Mouse (Mus musculus) intestine, postnatal 0 days (tissue): ENCODE results near the gene Atp5l. TPM values are rescaled to one million over a fixed set of nuclear protein-coding genes. Genes with fewer than 3 reads are reported as not detected.

Experiments used
- ATAC-seq: fragments of 200-750 bp; cut with Nextera tagmentation; 2 replicates; pipeline ENCODE4 v1.8.0; 2017; ENCODE audit warnings: mild to moderate bottlenecking, moderate TSS enrichment, moderate library complexity
- H3K27ac ChIP-seq: fragments of 300-500 bp; sonication (generic); 2 replicates; pipeline ENCODE4 v1.5.1; 2014; ENCODE audit warnings: mild to moderate bottlenecking, low read depth, low read length, moderate library complexity
- H3K27me3 ChIP-seq: fragments of 300-500 bp; sonication (generic); replicated peaks from 2 replicates; pipeline ENCODE4 v1.6.1; 2014; ENCODE audit warnings: low read length, mixed read lengths; ENCODE audit not compliant: control insufficient read depth, insufficient read depth
- H3K36me3 ChIP-seq: fragments of 300-500 bp; sonication (generic); 2 replicates; pipeline ENCODE4 v1.6.1; 2014; ENCODE audit warnings: mild to moderate bottlenecking, moderate library complexity; ENCODE audit not compliant: control insufficient read depth, insufficient read depth
- H3K4me1 ChIP-seq: fragments of 300-500 bp; sonication (generic); replicated peaks from 2 replicates; pipeline ENCODE4 v1.6.1; 2014; ENCODE audit warnings: antibody characterized with exemption, low read length, mixed read lengths; ENCODE audit not compliant: control insufficient read depth, insufficient read depth
- H3K4me2 ChIP-seq: fragments of 300-500 bp; sonication (generic); replicated peaks from 2 replicates; pipeline ENCODE4 v1.6.1; 2014; ENCODE audit warnings: low read depth, mild to moderate bottlenecking, moderate library complexity
- H3K4me3 ChIP-seq: fragments of 300-500 bp; sonication (generic); 2 replicates; pipeline ENCODE4 v1.5.1; 2014; ENCODE audit warnings: low read depth, low read length
- H3K9ac ChIP-seq: fragments of 300-500 bp; sonication (generic); 2 replicates; pipeline ENCODE4 v1.6.1; 2014; ENCODE audit warnings: mild to moderate bottlenecking, low read depth, low read length
- H3K9me3 ChIP-seq: fragments of 300-500 bp; sonication (generic); 2 replicates; pipeline ENCODE4 v1.6.1; 2016; ENCODE audit warnings: mixed run types; ENCODE audit not compliant: control insufficient read depth
- CTCF ChIP-seq: sonication (generic); IDR thresholded peaks from 2 replicates; pipeline ENCODE4 v1.5.1; 2016; ENCODE audit warnings: low read depth, mild to moderate bottlenecking, control low read depth, antibody characterized with exemption, moderate library complexity
- WGBS: fragments of 180-500 bp; shearing (Covaris S2); extraction: QIAGEN DNeasy Blood & Tissue Kit; methylation state at CpG from one replicate; pipeline ENCODE4 v1.1.7; 2014; 5-methylcytosine and 5-hydroxymethylcytosine counted together
- polyA plus RNA-seq: library from polyadenylated mRNA; unstranded; fragments of >200 nt; fragmentation: Nextera tagmentation; extraction: Ambion mirVana; gene quantifications from 2 replicates; pipeline ENCODE4 v1.2.1, GENCODE M21; 2015

Gene Atp5l
- polyA plus RNA-seq, 1 experiment from 2014 or later = 1,336 TPM

- H3K4me3 ChIP-seq = peak within 1 kb of the TSS; percentile 77
- no peaks in the 10 kb centered on the region for H3K9me3 ChIP-seq
- peak within 1 kb of the TSS; percentile 81 for H3K9ac ChIP-seq
- peaks cover 13% of the 10 kb centered on the region for H3K36me3 ChIP-seq
- TF ChIP-seq CTCF = no peak
- peak within 1 kb of the TSS; percentile 76 for H3K4me2 ChIP-seq
- peak; percentile 96 for ATAC-seq
- WGBS = under 1% methylated on average over 39 of the region's 39 CpGs
- H3K4me1 ChIP-seq = peaks cover 6% of the 10 kb centered on the region; the same call in 1 of the 2 replicates
- peak within 1 kb of the TSS; percentile 94 for H3K27ac ChIP-seq
- 0 out of 2 replicates have a peak, but pooled peaks cover 1% of the 10 kb centered on the region for H3K27me3 ChIP-seq
Observed at GRCm38 (mm10) chr9:44965126-44965832, 44.7 kb upstream of the Atp5l start, which contains the start of gene Ube4a. Gene Ube4a, minus strand, starts transcription at chr9:44965600.

- no peaks in the 10 kb centered on the region for H3K9me3 ChIP-seq
- peaks cover 83% of the 10 kb centered on the region for H3K36me3 ChIP-seq
- H3K9ac ChIP-seq = no peak overlapping the region
- H3K27ac ChIP-seq = no peak overlapping the region
- H3K27me3 ChIP-seq = no peaks in the 10 kb centered on the region
- H3K4me3 ChIP-seq = no peak overlapping the region
- no peak overlapping the region for H3K4me2 ChIP-seq
- H3K4me1 ChIP-seq = no peaks in the 10 kb centered on the region
- no peak for ATAC-seq
- WGBS = 94% methylated on average over 3 of the region's 3 CpGs
- TF ChIP-seq CTCF = no peak
Observed at GRCm38 (mm10) chr9:44954432-44954831, 33.9 kb upstream of the Atp5l start.

GRCm38 (mm10) chr9:44947836-44948235, 27.3 kb upstream of the Atp5l start:
- no peak overlapping the region for H3K4me3 ChIP-seq
- H3K9ac ChIP-seq = no peak overlapping the region
- H3K36me3 ChIP-seq = peaks cover 88% of the 10 kb centered on the region
- WGBS = 51% methylated on average over 5 of the region's 5 CpGs
- H3K4me1 ChIP-seq = no peaks in the 10 kb centered on the region
- TF ChIP-seq CTCF = no peak
- H3K9me3 ChIP-seq = no peaks in the 10 kb centered on the region
- H3K27me3 ChIP-seq = no peaks in the 10 kb centered on the region
- no peak overlapping the region for H3K4me2 ChIP-seq
- no peak overlapping the region for H3K27ac ChIP-seq
- no peak for ATAC-seq

- Histone ChIP-seq H3K27ac (no peak overlapping the region), H3K4me2 (no peak overlapping the region), H3K4me3 (no peak overlapping the region), H3K9ac (no peak overlapping the region), H3K9me3 (no peaks in the 10 kb centered on the region), H3K4me1 (no peaks in the 10 kb centered on the region), H3K27me3 (no peaks in the 10 kb centered on the region), H3K36me3 (peaks cover 86% of the 10 kb centered on the region)
- 93% methylated on average over 7 of the region's 7 CpGs for WGBS
- no peak for ATAC-seq
- TF ChIP-seq CTCF = no peak
Observed at GRCm38 (mm10) chr9:44946185-44946695, 25.7 kb upstream of the Atp5l start.

DNA sequence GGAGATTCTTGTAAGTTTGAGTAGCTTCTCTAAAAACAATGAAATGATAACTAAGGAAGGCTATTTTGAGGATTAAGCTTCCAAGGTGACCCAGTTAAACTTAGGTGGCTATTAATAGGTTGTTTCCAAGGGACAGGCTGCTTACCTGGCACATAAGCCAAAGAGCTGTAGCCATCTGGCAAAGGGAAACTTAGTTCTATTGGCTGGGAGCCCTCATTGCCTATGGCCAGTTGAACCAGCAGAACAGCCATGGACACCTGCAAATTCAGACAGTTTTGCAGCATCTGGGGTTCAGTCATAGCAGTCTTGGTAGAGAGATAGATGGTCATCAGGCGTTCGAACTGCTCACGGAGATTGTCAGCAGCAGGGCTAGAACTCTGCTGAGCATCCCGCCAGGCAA, 21.9 kb upstream of the Atp5l start:
- TF ChIP-seq CTCF = no peak
- WGBS = 99% methylated on average over 4 of the region's 4 CpGs
- Histone ChIP-seq H3K4me2 (no peak overlapping the region), H3K36me3 (peaks cover 81% of the 10 kb centered on the region), H3K9ac (no peak overlapping the region), H3K27ac (no peak overlapping the region), H3K9me3 (no peaks in the 10 kb centered on the region), H3K4me1 (no peaks in the 10 kb centered on the region), H3K27me3 (no peaks in the 10 kb centered on the region), H3K4me3 (no peak overlapping the region)
- no peak for ATAC-seq

DNA sequence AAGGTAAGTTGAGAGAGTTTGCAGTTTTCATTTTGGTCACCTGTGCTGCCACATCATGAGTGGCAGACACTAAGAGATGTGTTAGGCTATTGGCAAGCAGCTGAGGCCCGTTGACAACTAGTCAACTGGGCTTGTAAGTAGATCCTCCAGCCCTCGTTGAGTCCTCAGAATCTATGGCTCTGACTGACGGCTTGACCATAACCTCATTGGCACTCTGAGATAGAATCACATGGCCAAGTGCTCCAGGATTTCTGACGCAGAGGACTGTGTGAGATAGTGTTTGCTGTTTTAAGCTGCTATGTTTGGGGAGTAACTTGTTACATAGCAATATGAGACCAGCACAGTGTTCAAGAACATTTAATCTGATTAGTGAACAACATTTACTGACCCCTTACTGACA, 21.2 kb upstream of the Atp5l start:
- Histone ChIP-seq H3K9ac (no peak overlapping the region), H3K4me1 (no peaks in the 10 kb centered on the region), H3K36me3 (peaks cover 81% of the 10 kb centered on the region), H3K9me3 (no peaks in the 10 kb centered on the region), H3K27me3 (no peaks in the 10 kb centered on the region), H3K4me3 (no peak overlapping the region), H3K4me2 (no peak overlapping the region), H3K27ac (no peak overlapping the region)
- whole genome bisulfite sequencing = 85% methylated on average over 4 of the region's 4 CpGs
- no peak for ATAC-seq
- no peak for TF ChIP-seq CTCF
